Mouse (Mus musculus) spleen, adult 2 months (tissue): ENCODE data around the gene Smc4.

Source experiments
- CTCF ChIP-seq: fragments of 200-500 bp; IDR thresholded peaks from 2 replicates; pipeline ENCODE4 v1.5.1; 2011; ENCODE audit warnings: mild to moderate bottlenecking, inconsistent platforms; ENCODE audit not compliant: insufficient read depth, insufficient read length, insufficient replicate concordance; ENCODE audit errors: extremely low read depth
- POLR2A ChIP-seq: fragments of 200-500 bp; IDR thresholded peaks from 2 replicates; pipeline ENCODE4 v1.6.1; 2011; ENCODE audit warnings: low read depth, low read length, inconsistent platforms

DNA sequence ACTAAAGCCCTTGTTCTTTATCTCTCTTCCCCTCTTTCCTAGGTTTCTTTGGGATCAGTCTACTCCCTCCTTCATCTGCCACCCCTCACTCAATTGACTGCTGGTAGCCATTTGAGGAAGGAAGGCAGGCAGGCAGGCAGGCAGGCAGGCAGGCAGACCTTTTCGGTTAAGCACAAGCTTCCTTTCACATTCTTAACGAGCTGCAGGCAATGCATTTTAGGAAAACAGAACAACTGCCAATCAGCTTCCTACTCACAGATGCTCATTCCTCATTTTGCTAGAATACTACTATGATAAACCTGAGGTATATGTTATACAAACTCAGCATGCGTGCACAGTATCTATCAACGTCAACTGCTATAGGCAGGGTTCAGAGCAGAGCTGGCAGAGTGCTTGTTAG lies 48.1 kb upstream of the Smc4 start:
- TF ChIP-seq CTCF = no peak
- TF ChIP-seq POLR2A = no peak
